22 mouse cellular contexts compared by ENCODE assay signal in the genomic region with DNA sequence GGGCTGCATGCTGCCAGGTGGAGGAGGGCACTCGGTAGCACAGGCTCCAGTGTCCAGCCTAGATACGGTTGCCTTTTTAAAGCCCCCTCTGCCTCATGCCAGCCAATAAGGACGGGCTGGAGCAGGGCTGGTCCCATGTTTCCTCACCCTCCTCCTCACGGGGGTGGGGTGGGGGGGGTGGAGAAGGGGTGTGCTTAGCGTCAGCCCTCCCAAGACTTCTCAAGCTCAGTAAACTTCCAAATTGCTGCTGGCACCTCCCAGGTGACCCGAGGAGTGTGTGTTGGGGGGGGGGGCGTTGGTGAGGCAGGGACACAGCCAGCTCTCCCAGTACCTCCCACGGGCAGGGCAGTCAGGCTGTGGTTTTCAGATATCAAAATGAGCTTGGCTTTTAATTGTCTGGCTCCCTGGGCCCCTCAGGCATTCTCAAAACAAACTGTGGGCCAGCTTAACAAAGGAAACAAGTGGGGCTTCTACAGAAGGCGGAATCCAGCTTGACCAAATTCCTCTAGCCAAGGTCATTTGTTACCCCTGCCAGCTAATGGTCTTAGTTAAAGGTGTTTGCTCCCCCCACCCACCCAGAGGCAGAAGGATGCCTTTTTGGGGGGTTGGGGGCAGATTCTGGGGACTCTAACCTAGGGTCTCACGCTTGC. TPM values are rescaled to one million over a fixed set of nuclear protein-coding genes. Genes with fewer than 3 reads are reported as not detected.
DNase-seq lines count a peak whose midpoint lies in the region; ATAC-seq lines count a peak whose summit lies in the region.
"Had no signal": no experiment of that assay in that cellular context is flagged by ENCODE, and none has a peak within 500 bp of the region (broad histone marks: within the 10 kb centered on the region; RNA-seq: fewer than 3 reads in every experiment).

Gene Sost, minus strand, starts transcription at position 51 of the 650 bp plus-strand sequence.

- peaks cover 36% of the 10 kb centered on the region for H3K4me1 ChIP-seq in heart, embryonic 15.5 days (replicated peaks)
- peaks cover 64% of the 10 kb centered on the region for H3K4me1 ChIP-seq in kidney, embryonic 16.5 days (ENCODE audit: insufficient read depth, low read length)
- peaks cover 68% of the 10 kb centered on the region for H3K4me1 ChIP-seq in limb, embryonic 10.5 days

- H3K27me3 ChIP-seq in heart, embryonic 15.5 days: peaks cover 48% of the 10 kb centered on the region
- peaks cover 50% of the 10 kb centered on the region for H3K27me3 ChIP-seq in kidney, embryonic 16.5 days (ENCODE audit: insufficient read depth, low read length)
- peaks cover 65% of the 10 kb centered on the region for H3K27me3 ChIP-seq in limb, embryonic 10.5 days (ENCODE audit: low read depth, poor library complexity, severe bottlenecking)

- peak within 1 kb of the TSS; percentile 14; the same call in 1 of the 2 replicates for H3K4me2 ChIP-seq in heart, embryonic 15.5 days
- H3K4me2 ChIP-seq in kidney, embryonic 16.5 days (replicated peaks; ENCODE audit: low read depth, low read length): peak within 1 kb of the TSS; percentile 34
- H3K4me2 ChIP-seq: forebrain, embryonic 13.5 days had no signal

- H3K9ac ChIP-seq in heart, embryonic 15.5 days: no peak within 1 kb of the TSS
- 0 out of 2 replicates have a peak within 1 kb of the TSS, but pooled peaks have one; percentile 35 for H3K9ac ChIP-seq in kidney, embryonic 16.5 days (replicated peaks; ENCODE audit: low read length)
- H3K9ac ChIP-seq: forebrain, embryonic 13.5 days had no signal

- H3K36me3 ChIP-seq in heart, embryonic 15.5 days: no peaks in the 10 kb centered on the region
- no peaks in the 10 kb centered on the region for H3K36me3 ChIP-seq in kidney, embryonic 16.5 days (ENCODE audit: insufficient read depth, low read length)
- H3K36me3 ChIP-seq in limb, embryonic 10.5 days: no peaks in the 10 kb centered on the region

- WGBS in heart, embryonic 15.5 days: 29% methylated on average over 10 of the region's 10 CpGs
- 21% methylated on average over 10 of the region's 10 CpGs for WGBS in kidney, embryonic 16.5 days
- WGBS in limb, embryonic 10.5 days: 18% methylated on average over 10 of the region's 10 CpGs

- peak within 1 kb of the TSS; percentile 61; the same call in 1 of the 2 replicates for H3K4me3 ChIP-seq in heart, embryonic 15.5 days
- peak within 1 kb of the TSS; percentile 20 for H3K4me3 ChIP-seq in kidney, embryonic 16.5 days (ENCODE audit: low read length)
- peak within 1 kb of the TSS; percentile 61; the same call in 1 of the 2 replicates for H3K4me3 ChIP-seq in limb, embryonic 10.5 days
- H3K4me3 ChIP-seq: forebrain, embryonic 13.5 days had no signal

- DNase-seq in embryo, embryonic 10 days (ENCODE audit: low spot score): peak; percentile 24
- no peak for DNase-seq in embryo, embryonic 11 days
- no peak for DNase-seq in heart, postnatal 25 days (ENCODE audit: low spot score)
- no peak for DNase-seq in kidney, postnatal 10 days
- no peak for DNase-seq in limb, embryonic 10.5 days (ENCODE audit: low spot score)
- no peak for DNase-seq in adrenal gland, postnatal 14 days
- DNase-seq: cerebellum, adult 18-20 months; gastrocnemius, postnatal 14 days; kidney, adult 8-10 months; lung, adult 18-20 months; retina, postnatal 1 day; thymus, adult 2 months had no signal

- ATAC-seq in heart, embryonic 15.5 days (replicated peaks; ENCODE audit: insufficient number of reproducible peaks, insufficient read depth, low FRiP score, low read depth): no peak
- ATAC-seq in kidney, embryonic 16.5 days (ENCODE audit: low FRiP score, low TSS enrichment): peak; percentile 20; the same call in 1 of the 2 replicates
- ATAC-seq: forebrain, embryonic 13.5 days; inflammation-experienced regulatory T-cells, adult 6 months had no signal

- no peak within 1 kb of the TSS for H3K27ac ChIP-seq in heart, embryonic 15.5 days
- peak within 1 kb of the TSS; percentile 37 for H3K27ac ChIP-seq in kidney, embryonic 16.5 days (ENCODE audit: low read length)
- H3K27ac ChIP-seq in limb, embryonic 10.5 days: peak within 1 kb of the TSS; percentile 43
- H3K27ac ChIP-seq: forebrain, embryonic 13.5 days had no signal

- H3K9me3 ChIP-seq in heart, embryonic 15.5 days (replicated peaks): no peaks in the 10 kb centered on the region
- H3K9me3 ChIP-seq in kidney, embryonic 16.5 days (ENCODE audit: low read length): no peaks in the 10 kb centered on the region
- no peaks in the 10 kb centered on the region for H3K9me3 ChIP-seq in limb, embryonic 10.5 days (replicated peaks)
- H3K9me3 ChIP-seq: forebrain, embryonic 13.5 days had no signal

- intact Hi-C loops in heart, postnatal 25 days (cut with DNase I): loop anchor here (5.0 kb wide), 1 partner anchor 155 kb away; no protein-coding TSS in a partner anchor

RNA-seq across cellular contexts. Expression of gene Sost, which starts in this region (rescaled TPM):
- polyA plus RNA-seq in heart, embryonic 15.5 days (2015; fragmentation: Nextera tagmentation; extraction: Ambion mirVana): 3.9 and 4.4 TPM in 2 replicates
- total RNA-seq in heart, postnatal 25 days (2021): 1 to 10 TPM; 1.5 to 1.6 TPM
- 0.76 and 0.80 TPM in 2 replicates for polyA plus RNA-seq in kidney, embryonic 16.5 days (2015; fragmentation: Nextera tagmentation; extraction: Ambion mirVana)
- 1.6 and 1.9 TPM in 2 replicates for polyA plus RNA-seq in limb, embryonic 10.5 days (2016; fragmentation: Nextera tagmentation; extraction: Ambion mirVana)
- 1.6 TPM in 1 of 2 replicates, not detected in the other for total RNA-seq in adrenal gland, postnatal 14 days (2021)
- total RNA-seq: ES-E14; gastrocnemius, postnatal 14 days; hematopoietic stem cell, adult 5-6 weeks; left cerebral cortex, postnatal 25 days; liver, adult 2 months had no signal
- polyA plus RNA-seq: forebrain, embryonic 13.5 days; inflammation-experienced regulatory T-cells, adult 6 months; neural tube, embryonic 11.5 days; stomach, embryonic 16.5 days had no signal

Comparison
In these comparisons a context has a peak if more than half of its experiments do, and no peak if none do; other contexts are left out.
1. Peak in ATAC-seq, H3K4me3 ChIP-seq, H3K27ac ChIP-seq, H3K9ac ChIP-seq and H3K4me2 ChIP-seq in kidney, embryonic 16.5 days; RNA of the gene not detected or under 1 TPM.